Mouse (Mus musculus) olfactory bulb, adult 2 months (tissue): Measurements from ENCODE around the gene Cga.

ENCODE experiments used
- CTCF ChIP-seq: fragments of 200-500 bp; IDR thresholded peaks from 2 replicates; pipeline ENCODE4 v1.5.1; 2012; ENCODE audit warnings: low read depth, mild to moderate bottlenecking, low read length, moderate library complexity; ENCODE audit not compliant: insufficient read depth
- POLR2A ChIP-seq: fragments of 200-500 bp; IDR thresholded peaks from 2 replicates; pipeline ENCODE4 v1.6.1; 2012; ENCODE audit warnings: mild to moderate bottlenecking, low read depth, low read length, moderate library complexity; ENCODE audit not compliant: insufficient read depth

GRCm38 (mm10) chr4:34911401-34911800, 17.8 kb downstream of the Cga start:
- TF ChIP-seq CTCF (no peak), POLR2A (no peak)
